Mouse (Mus musculus) gastrocnemius, adult 2 months (tissue): ENCODE data around the gene Slc25a34. TPM values are rescaled to one million over a fixed set of nuclear protein-coding genes. Genes with fewer than 3 reads are reported as not detected.

ENCODE experiments used
- DNase-seq: peaks from one replicate; pipeline ENCODE4 v3.0.0; 2022
- H3K27ac ChIP-seq: fragments of 200-600 bp; 2 replicates; pipeline ENCODE4 v1.8.1; 2022; ENCODE audit warnings: mild to moderate bottlenecking
- H3K4me3 ChIP-seq: fragments of 200-600 bp; 2 replicates; pipeline ENCODE4 v1.8.1; 2022; ENCODE audit warnings: mild to moderate bottlenecking, moderate library complexity
- CTCF ChIP-seq: fragments of 200-600 bp; IDR thresholded peaks from 2 replicates; pipeline ENCODE4 v1.8.1; 2022; ENCODE audit warnings: antibody characterized with exemption, mild to moderate bottlenecking, moderate library complexity
- intact Hi-C: fragments of 180-260 bp; cut with DNase I; formaldehyde crosslinking; loops from one replicate; pipeline ENCODE4 v1.15.1; 2025
- long read RNA-seq, 2 experiments: library from polyadenylated mRNA; stranded (forward); transcript quantifications; one replicate each; pipeline ENCODE4 v2.0.0; 2021
- total RNA-seq, 2 experiments: library from RNA; stranded (reverse); gene quantifications; 2 replicates each; pipeline ENCODE4 v1.2.3; 2021

Gene Slc25a34
- total RNA-seq: 10 to 100 TPM; 10.3 to 26.9 TPM
- long read RNA-seq, experiment 1, partial matches to known transcripts: 1 of 4 reads
- long read RNA-seq, experiment 1, other reads (novel, unspliced or antisense): 2 of 4 reads
- long read RNA-seq, experiment 2, partial matches to known transcripts: 0 of 3 reads
- long read RNA-seq, experiment 2, other reads (novel, unspliced or antisense): 2 of 3 reads

DNA sequence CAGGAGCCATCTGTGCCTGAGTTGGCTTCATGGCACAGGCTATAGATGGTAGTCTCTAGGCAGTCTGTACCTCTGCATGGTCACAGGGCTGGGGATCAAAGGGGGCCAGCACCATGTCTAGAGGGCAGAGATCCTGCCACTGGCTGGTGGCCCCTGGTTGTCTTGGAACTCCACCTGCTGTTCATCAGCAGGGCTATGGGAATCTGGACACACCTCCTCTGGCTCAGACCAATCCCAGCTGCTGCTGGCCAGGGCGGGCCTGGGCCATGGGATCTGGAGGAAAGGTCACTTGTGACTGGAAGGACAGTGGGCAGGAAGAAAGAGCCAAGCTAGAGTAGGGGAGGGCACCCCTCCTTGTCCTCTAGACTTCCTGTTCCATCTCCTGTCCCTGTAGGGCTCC, at the start of gene Slc25a34:
Gene Slc25a34, minus strand, starts transcription at position 156 of the 400 bp plus-strand sequence.
- peak; percentile 88 for DNase-seq
- intact Hi-C loops: loop anchor here (2.0 kb wide), 1 partner anchor 13 kb away; no protein-coding TSS in a partner anchor
- Histone ChIP-seq H3K27ac (peak within 1 kb of the TSS; percentile 90), H3K4me3 (peak within 1 kb of the TSS; percentile 69)
- TF ChIP-seq CTCF: 0 out of 2 replicates have a peak, but pooled peaks have one; percentile 6

DNA sequence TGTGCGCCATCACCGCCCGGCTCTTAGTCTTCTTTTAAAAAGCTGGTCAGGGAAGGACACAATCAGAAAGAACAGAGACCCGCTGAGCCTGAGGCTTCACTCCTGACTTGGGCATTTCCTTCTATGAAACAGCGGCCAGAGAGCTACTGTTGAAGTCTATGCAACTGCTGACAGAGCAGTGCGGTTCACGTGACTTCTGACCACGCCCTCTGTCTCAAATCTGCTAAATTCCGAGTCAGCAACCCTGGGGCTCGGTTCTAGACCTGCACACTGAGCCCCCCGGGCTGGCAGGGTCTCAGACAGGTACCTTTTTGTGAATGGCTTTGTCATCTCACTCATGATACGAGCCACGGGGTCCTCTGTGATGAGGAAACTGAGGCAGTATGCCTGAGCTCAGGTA, 48.7 kb upstream of the Slc25a34 start:
- no peak for DNase-seq
- TF ChIP-seq CTCF: no peak
- Histone ChIP-seq H3K27ac (no peak overlapping the region), H3K4me3 (no peak overlapping the region)
- intact Hi-C loops: no loop called here

- Histone ChIP-seq H3K27ac (no peak overlapping the region), H3K4me3 (no peak overlapping the region)
- DNase-seq: no peak
- intact Hi-C loops: no loop called here
- no peak for TF ChIP-seq CTCF
Measured at GRCm38 (mm10) chr4:141671389-141671788, 47.8 kb upstream of the Slc25a34 start.

DNA sequence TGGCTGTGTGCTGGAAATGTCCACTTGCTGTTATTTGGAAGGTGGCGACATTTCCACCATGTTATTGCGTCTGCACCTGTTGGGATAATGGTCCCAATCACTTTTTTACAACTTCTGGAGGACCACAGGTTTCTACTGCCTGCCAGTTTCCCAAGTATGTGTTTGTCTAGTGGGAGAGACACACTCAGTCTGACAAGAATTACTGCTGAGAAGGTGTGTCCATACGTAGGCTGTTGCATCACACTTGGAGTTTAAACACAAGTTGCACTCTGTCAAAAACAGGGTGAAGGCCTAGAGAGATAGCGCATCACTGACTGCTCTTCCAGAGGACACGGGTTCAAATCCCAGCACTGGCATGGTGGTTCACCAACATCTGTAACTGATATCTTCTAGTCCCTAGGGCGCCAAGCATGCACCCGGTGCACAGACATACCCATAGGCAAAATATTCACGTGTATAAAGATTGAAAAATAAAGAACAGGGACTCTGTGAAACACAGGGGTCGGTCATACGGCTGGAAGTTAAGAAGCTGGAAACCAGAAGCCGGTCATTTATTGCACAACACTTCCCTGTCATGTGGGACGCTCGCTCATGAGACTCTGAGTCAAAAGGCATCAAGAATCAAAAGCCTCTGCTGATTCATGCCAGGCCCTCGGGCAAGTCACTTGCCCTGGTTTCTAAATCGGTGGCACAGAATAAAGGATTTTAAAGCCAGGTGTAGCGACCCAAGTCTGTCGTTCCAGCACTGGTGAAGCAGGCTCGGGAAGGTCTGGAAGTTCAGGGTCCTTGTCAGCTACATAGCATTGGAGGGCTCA, 46.5 kb upstream of the Slc25a34 start:
- intact Hi-C loops: no loop called here
- Histone ChIP-seq H3K27ac (peak overlapping the region; percentile 66), H3K4me3 (no peak overlapping the region)
- DNase-seq: peak; percentile 65
- no peak for TF ChIP-seq CTCF

DNA sequence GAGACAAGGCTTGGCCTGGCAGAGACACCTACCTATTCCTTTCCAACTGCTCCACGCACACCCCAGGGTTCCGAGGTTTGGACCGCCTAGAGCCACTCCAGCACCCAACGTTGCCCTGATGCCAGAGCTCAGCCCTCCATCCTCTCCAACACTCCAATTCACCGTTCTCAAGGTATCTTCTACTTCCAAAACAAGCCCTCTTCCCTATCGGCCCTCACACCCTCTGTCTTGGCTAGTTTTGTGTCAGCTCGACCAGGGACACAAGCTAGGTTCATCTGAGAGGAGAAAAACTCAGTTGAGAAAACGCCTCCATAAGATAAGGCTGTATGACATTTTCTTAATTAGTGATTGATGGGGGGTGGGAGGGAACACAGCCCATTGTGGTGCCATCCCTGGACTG, 41.2 kb upstream of the Slc25a34 start, which contains the start of gene Plekhm2:
Gene Plekhm2, minus strand, starts transcription at position 101 of the 400 bp plus-strand sequence.
- Histone ChIP-seq H3K4me3 (peak within 1 kb of the TSS; percentile 95), H3K27ac (peak within 1 kb of the TSS; percentile 96)
- no peak for DNase-seq
- intact Hi-C loops: loop anchor here (5.0 kb wide), 1 partner anchor 123 kb away; no protein-coding TSS in a partner anchor
- no peak for TF ChIP-seq CTCF

DNA sequence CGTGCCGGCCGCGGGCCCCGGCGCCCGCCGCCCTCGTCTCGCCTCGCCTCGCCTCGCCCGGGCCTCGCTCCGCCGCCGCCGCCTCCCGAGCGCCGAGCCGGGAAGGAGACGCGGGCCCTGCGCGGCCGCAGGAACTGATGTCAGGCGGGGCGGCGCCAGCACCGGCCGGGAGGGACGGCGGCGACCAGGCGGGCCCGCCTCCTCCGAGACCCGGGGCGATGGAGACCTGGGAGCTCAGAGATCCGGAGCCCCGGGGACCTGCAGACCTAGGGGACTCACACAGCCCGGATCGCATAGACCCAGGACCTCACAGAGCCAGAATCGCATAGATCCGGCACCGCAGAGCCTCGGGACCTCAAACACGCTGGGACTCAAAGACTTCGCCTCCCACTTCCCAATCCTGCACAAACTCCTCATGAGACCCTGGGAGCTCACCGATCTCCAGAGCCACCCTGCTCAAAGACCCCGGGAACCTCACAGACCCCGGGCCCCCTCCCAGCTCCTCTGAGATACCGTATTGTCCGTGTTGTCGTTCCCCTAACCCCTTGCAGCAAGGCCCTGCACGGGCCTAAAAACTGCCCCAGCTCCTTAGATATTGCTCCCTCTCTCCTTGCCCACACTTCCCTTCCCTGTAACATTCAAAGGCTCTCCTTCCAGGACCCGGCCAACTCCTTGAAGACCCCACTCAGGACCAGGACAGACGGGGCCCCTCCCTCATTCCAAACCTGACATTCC, 40.6 kb upstream of the Slc25a34 start:
- intact Hi-C loops: loop anchor here (5.0 kb wide), 1 partner anchor 123 kb away; no protein-coding TSS in a partner anchor
- peak; percentile 89 for DNase-seq
- TF ChIP-seq CTCF: no peak
- H3K27ac ChIP-seq: peak overlapping the region; percentile 96
- peak overlapping the region; percentile 95 for H3K4me3 ChIP-seq

DNA sequence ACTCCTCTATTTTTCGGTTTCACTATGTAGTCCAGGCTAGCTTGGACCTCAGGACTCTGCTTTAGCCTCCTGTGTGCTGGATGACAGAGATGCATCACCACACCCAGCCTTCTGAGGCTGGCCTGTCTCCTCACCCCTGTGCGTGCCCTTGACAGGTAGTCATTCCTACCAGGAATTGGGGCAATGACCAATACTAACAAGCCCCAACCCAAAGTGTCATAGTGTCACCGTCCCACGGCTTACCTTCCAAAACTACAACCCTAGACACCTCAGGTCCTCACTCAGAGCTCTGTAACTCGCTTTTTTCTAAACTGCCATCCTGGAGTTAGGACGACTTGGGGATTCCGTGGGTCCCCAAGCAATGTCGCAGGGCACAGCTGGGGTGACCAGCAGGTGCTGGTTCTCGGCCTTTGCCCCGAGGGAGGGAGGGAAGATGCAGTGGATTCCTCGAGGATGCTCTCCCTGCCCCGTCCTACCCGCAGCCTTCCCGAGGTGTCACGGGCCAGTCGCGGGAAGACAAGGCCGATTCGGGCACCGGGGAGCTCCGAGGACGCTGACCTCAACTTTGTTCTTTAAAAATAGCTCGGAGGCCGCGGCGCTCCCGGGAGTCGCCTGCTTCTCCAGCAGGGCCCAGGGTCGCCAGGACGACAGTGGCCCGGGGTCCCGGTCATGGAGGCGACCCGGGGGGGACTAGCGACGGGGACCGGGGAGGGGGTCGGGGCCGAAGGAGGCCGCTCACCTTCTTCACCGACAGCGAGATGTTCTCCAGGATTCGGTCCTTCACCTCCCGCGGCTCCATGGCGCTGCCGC, 39.7 kb upstream of the Slc25a34 start:
- Histone ChIP-seq H3K27ac (peak overlapping the region; percentile 96), H3K4me3 (peak overlapping the region; percentile 95)
- intact Hi-C loops: loop anchor here (5.0 kb wide), 1 partner anchor 124 kb away; no protein-coding TSS in a partner anchor
- no peak for TF ChIP-seq CTCF
- peak; percentile 74 for DNase-seq

GRCm38 (mm10) chr4:141660884-141661283, 37.3 kb upstream of the Slc25a34 start:
- no peak for TF ChIP-seq CTCF
- intact Hi-C loops: loop anchor here (5.0 kb wide), 1 partner anchor 126 kb away; no protein-coding TSS in a partner anchor
- no peak for DNase-seq
- Histone ChIP-seq H3K27ac (no peak overlapping the region), H3K4me3 (no peak overlapping the region)

DNA sequence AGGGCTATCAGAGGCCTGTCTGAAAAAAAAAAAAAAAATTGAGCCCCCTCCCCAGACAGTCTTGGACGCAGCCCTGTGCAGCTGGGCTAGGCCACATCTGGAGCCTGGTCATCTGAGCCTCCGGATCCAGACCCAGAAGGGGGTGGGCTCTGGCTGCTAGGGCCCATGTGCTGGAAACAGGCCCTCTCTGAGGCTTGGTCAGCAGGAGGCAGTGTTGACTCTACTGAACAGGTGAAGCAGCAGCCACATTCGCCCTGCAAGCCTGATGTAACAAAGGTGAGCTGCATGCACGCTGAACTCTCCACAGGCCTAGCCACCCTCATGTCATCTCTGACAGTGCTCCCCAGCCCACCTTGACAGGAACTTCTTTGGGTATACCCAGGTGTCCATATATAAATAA, 36.1 kb upstream of the Slc25a34 start:
- TF ChIP-seq CTCF: peak; percentile 26; the same call in 1 of the 2 replicates
- Histone ChIP-seq H3K4me3 (no peak overlapping the region), H3K27ac (peak overlapping the region; percentile 71)
- intact Hi-C loops: loop anchor here (5.0 kb wide), 1 partner anchor 128 kb away; no protein-coding TSS in a partner anchor
- DNase-seq: peak; percentile 60

DNA sequence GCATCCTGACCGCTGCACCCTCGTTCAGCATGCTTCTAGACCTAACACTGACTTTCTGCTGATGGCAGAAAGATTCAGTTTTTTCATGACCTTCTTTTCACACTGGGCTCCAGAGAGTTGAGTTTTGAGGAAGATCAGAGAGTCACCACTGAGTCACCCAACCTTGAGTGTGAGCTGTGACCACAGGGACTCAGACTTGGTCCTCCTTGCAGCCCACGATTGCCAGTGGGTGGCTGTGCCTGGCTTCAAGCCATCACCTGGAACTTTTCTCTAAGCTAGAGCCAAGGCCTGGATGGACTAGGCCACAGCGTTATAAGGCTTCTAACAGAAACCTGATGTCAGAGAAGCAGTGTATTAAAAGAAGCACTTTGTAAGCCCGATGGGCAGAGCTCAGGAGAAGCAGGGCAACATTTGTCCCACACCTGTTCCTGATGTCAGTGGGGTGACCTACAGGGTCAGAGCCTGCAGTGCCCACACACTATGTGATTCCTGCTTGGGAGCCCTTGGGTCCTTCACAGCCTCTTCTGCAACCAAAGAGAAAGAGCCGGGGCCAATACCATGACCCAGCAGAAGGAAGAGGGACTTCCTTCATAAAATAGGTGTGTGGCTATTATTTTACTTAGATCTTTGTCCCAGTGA, 35.3 kb upstream of the Slc25a34 start:
- peak overlapping the region; percentile 11; the same call in 1 of the 2 replicates for H3K4me3 ChIP-seq
- intact Hi-C loops: no loop called here
- DNase-seq: no peak
- no peak for TF ChIP-seq CTCF
- H3K27ac ChIP-seq: peak overlapping the region; percentile 71

GRCm38 (mm10) chr4:141656932-141657331, 33.3 kb upstream of the Slc25a34 start:
- no peak overlapping the region for H3K4me3 ChIP-seq
- intact Hi-C loops: no loop called here
- TF ChIP-seq CTCF: no peak
- DNase-seq: no peak
- H3K27ac ChIP-seq: peak overlapping the region; percentile 81
